Mouse (Mus musculus) adrenal gland (tissue): ENCODE results near the gene Cdc42bpb.

Source experiments
- intact Hi-C: fragments of 180-260 bp; cut with DNase I; formaldehyde crosslinking; loops from one replicate; pipeline ENCODE4 v1.15.1; 2025
- long read RNA-seq, 2 experiments: library from polyadenylated mRNA; unstranded; transcript quantifications; one replicate each; pipeline ENCODE4 v2.0.0; 2020; ENCODE audit warnings: borderline replicate concordance in 1 of 2; ENCODE audit not compliant: insufficient replicate concordance in 1 of 2

Cdc42bpb gene
- long read RNA-seq, experiment 1, full-length matches to known transcripts = 3 of 18 reads
- long read RNA-seq, experiment 1, partial matches to known transcripts = 9 of 18 reads
- long read RNA-seq, experiment 1, other reads (novel, unspliced or antisense) = 6 of 18 reads
- long read RNA-seq, experiment 2, partial matches to known transcripts = 9 of 15 reads
- long read RNA-seq, experiment 2, other reads (novel, unspliced or antisense) = 6 of 15 reads

DNA sequence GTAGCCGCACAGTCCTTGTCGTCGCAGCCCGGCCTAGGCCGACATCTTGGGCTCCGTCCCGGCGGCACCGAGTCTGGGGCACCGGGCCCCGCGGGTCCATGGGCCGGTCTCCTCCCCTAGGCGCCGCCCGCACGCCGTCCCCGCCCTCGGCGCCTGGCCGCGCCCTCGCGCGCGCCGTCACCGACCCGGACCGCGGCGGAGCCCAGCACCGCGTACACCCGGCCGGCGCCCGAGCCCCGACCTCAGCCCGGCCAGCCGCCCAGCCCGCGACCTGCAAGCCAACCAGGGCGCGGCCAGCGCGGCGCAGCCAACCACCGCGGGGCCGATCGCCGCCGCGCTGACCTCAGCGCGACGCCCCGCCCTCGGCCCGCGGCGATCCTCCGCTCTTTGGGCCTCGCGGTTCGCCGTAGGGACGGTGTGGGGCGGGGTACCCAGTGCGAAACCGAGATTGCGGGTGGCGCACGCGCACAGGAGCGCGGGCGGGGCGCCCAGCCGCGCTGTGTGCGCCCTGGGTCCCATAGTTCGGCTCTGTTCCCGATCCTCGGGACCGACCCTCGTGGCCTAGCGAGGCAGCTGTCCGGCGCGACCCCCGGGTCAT is at the start of gene Cdc42bpb:
Cdc42bpb (minus strand) TSS at position 343 of the 598 bp plus-strand sequence.
- intact Hi-C loops = loop anchor here (5.0 kb wide), 1 partner anchor 40 kb away; no protein-coding TSS in a partner anchor

DNA sequence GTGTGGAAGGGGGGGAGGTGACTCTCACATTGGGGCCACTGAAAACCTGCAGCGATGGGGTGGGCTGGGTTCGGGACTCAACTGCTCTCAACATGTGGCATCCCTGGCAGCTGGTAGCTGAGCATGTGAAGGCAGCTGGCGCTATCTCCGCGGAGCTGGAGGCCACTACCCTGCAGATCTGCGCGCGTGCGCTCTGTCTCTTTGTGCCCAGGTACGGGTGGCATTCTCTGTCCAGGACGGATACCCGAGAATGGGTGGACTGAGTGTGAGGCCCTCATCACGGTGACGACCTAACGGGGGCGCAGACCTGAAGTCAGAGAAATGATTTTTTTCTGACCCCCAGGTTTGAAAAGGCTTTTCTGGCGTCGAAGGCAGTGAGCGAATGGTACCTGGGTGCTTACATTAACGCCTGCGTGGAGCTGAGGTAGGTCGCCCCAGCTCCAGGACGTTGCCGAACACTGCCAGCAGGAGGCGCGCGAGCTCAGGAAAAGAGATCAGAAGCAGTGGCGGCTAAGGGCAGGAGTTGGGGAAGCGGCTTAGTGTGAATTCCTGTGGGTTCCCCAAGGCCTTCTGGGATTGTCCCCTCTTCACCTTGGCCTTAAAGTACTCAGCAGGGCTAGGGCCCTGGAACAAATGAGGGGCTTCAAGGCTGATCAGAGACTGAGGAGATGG is 48.4 kb upstream of the Cdc42bpb start:
- intact Hi-C loops = loop anchor here (1.0 to 2.0 kb wide), 2 partner anchors 33 to 43 kb away; no protein-coding TSS in a partner anchor

DNA sequence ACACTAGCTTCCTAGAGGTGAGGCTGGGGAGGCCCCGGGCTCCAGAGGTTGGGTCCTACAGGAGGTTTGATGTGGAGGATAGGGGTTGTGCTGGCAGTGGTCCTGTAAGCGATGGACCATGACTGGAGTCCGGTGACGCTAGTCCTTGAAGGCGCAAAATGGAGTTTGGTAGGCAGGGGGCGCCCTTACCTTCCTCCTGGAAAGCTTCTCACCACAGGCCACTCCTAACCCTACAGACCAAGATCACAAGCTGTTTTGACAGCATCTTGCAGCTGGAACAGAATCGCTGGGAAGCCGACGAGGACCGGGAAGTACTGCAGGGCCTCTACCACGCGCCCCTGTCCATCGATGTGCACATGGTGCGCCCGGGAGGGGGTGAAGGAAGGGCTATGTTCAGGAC is 47.7 kb upstream of the Cdc42bpb start:
- intact Hi-C loops = no loop called here

DNA sequence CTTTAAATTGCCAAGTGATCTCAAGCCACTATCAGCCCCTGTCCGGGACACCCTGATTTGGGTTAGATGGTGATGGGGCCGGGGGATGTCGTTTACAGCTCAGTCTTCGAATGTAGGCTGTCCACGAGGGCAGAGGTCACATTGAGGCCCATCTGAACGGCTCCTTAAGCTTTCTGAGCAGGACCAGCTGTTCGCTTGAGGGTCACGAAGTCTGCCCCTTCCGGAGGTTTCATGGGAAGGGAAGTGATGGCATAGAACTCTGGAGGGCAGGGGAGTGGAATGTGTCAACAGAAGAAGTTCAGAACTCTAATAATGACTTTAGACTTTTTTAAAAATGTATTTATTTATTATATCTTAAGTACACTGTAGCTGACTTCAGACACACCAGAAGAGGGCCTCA is 47.0 kb upstream of the Cdc42bpb start:
- intact Hi-C loops = no loop called here

DNA sequence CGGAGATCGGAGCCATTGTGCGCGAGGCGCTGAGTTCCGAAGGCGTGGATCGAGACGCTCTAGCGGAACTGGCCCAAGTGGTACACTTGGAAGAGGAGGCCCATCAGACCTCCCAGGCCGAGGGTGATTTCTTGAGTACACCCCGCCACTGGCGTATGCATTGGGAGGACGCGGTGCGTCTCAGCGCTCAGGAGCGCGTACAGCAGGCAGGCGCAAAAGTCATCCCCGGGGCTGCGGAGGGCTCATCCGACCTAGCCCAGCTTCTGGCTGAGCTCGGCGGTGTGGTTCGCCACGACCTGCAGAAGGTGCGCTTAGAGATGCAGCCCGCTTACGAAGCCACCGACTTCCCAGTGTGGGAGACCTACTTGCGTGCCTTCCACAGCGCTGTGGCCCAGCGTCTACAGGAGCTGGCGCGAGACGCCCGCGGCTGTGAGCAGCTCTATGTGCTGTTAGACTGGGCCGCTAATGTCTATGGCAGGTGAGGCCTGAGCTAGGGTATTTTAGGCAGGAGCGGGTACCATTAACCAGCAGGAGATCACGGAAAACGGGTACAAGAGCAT is 46.1 kb upstream of the Cdc42bpb start:
- intact Hi-C loops = no loop called here

DNA sequence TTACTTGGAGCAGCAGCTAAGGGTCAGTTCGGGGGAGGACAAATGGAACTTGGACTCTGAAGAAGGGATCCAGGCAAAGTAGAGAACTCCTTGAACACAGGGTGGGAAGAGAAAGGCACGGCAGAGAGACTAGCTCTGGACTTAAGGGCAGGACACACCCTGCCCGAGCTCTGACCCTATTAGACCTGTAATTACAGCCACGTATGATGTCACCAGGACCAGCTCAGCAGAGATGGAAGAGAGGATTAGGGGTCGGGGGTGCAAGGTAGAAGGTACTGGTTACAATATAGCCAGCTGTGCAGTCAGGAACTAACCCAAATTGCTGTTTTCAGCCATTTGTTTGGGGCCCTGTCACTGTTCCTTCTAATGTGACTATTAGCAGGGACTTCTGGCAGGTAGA is 45.3 kb upstream of the Cdc42bpb start:
- intact Hi-C loops = no loop called here

DNA sequence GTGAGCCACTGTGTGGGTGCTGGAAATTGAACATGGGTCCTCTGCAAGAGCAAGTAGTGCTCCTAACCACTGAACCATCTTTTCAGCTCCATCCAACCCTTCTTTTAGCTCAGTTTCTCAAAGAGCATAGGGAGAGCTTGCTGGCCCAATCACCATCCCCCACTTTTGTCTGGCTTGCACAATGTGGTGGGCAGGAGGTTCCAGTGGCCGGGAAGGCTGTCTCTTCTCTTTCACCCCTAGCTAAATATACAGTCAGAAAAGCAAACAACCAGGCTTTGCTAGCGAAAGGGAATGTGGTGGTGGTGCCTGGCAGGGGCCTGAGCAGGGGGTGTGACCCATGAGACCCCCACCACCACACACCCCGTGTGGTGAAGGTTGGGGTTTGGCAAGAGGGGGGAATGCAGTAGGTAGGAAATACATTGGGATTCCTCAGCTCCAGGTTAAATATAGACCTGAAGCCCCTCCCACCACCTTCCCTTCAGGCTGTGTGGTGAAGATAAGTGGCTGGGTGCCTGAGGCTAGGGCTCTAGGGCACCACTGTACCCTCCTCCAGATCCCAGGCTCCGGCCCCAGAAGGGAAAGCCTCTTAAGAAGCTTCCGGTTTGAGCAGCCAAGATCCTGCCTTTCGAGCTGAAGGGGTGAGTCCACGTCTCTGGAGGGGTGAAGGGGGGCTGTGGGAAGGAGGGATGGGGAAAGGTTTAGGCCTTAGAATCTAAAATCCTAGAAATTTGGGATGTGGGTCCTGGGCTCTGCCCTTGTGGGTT is 43.6 kb upstream of the Cdc42bpb start:
- intact Hi-C loops = no loop called here

DNA sequence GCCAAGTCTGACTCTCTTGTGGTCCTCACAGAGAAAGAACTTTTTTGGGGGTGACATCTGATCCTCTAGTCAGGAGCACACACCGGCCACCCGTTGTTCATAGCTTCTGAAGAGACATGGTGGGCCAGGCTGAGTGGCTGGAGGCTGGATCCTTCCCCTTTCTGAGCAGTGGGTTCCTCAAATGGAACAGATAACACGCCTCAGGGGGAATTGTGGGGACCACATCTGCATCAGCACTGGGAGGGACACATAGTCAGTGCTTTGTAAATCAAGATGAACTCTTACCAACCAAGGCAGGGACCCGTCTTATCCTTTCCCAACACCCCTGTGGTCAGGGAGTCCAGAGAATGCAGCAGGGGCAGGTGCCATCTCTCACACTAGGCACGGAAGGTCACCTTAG is 42.4 kb upstream of the Cdc42bpb start:
- intact Hi-C loops = no loop called here

DNA sequence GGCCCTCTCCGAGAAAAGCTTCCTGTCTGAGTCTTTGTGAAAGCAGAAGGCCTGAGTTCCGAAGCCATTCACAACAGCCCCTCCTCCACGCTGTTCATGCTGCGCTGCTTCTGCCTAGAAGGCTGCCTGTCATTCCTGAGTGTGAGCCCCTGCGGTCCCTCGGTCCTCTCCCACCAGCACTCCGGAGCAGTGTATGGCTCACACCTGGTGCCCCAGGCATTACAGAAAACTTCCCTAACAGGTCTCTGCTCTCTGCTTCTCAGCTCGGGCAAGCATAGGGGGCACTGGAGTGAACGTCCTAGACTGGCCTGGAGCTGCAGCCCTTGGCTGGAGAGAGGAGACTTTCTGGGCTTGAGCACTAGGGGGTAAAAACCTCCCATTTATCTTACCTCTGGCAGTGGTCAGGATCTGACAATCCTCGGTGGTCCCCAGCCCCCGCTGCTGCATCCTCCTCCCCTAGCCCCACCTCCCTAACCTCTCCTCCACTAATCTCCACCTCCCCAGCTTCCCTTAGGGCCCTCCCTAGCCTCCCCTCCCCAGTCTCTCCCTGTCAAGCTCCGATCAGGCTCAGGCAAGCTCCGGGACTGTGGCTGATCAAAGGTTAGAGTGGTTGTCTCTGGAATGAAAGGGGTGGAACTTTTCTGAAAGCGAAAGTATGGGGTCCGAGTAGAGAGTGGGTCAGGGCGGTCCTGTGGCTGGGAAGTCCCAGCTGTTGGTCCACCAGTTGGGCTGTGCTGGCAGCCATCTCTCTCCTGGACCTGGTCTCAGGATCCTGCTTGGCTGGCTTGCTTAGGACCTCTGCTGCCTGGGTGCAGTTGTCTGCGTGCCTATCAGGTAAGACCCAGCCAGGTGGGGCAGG is 39.6 kb upstream of the Cdc42bpb start, which contains the start of gene Exoc3l4:
Exoc3l4 (plus strand) TSS at position 97 of the 859 bp plus-strand sequence.
- intact Hi-C loops = no loop called here

DNA sequence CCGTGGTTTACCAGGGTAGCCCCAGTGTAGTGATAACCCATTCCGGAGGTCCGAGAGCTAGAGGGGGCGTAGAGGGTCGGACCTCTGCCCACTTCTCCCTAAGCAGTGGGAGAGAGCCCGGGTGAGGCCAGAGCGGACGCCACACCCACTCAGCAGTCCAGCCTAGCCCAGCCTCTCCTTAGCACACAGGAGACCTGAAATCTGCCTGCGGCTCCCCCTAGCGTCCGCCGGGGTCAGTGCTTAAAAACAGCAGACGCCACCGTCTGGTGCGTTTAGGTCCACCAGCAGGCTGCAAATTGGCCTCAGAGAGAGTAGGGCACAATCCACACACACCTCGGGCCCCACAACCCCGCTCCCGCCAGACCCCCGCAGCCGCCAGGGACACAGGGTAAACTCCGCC is 35.8 kb upstream of the Cdc42bpb start:
- intact Hi-C loops = loop anchor here (5.0 kb wide), 2 partner anchors 81 to 141 kb away; partner anchors contain the start of gene Amn

DNA sequence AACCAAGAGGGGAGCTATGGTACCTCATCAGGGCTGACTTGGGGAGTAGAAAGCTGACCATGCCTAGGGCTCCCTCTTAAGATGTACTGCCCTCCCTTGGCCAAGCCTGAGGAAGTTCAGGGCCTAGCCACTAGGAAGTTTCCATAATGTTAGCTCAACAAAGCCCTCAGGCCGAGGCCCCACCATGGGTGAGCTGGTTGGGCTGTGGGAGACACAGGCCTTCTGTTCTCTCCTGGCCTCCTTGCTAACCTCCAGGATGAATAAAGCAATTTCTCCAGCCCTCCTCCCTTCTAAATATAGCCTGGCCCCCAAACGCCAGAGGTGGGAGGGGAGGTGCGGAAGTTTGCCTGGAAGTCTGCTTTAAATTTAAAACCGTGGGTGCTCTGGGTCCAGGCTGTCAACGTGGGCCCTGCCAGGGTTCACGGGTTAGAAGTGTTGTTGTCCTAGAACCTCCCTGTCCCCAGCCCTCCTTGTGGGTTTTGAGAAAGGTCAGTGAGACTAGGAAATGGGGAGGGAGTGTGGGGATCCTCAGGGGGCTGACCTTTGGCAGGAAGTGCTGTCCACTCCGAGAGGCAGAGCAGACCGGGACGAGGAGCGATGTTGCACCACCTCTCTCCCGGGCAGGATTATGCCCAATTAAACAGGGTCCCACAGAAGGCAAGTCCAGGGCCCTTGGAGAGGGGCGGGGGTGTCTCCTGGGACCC is 35.2 kb upstream of the Cdc42bpb start:
- intact Hi-C loops = loop anchor here (5.0 kb wide), 2 partner anchors 80 to 140 kb away; partner anchors contain the start of gene Amn

DNA sequence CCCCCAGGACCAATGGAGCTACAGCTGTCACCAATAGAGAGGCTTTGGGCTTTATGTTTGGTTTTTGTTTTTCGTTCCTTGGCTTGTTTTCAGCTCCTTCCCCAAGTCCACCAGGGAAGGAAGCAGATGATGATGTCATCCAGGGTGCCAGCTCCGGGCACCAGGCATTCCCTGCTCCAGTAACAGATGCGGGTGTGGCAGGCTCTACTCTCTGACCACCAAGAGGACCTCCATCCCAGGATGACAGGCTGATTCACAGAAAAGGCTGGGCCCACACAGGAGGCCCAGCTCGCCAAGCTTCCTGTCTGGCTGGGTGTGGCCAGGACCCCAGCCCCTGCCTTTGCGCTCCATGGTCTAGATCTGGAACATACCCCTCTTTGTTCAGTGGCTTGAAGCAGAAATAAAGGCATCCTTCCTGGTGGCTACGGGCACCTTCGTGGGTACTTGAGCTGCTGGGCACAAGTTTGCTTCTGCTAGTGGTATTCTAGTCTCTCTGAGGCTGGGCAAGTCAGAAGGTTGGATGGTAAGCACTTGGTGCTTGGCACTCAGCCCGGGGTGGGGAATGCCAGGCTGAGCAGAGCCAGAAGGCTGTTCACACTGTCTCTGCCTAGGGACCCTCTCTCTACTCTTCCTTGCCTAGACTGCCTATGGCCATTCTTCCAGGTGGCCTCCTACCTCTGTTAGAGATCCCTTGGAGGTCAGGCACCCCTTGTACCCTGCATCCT is 34.3 kb upstream of the Cdc42bpb start:
- intact Hi-C loops = loop anchor here (5.0 kb wide), 2 partner anchors 79 to 139 kb away; partner anchors contain the start of gene Amn

DNA sequence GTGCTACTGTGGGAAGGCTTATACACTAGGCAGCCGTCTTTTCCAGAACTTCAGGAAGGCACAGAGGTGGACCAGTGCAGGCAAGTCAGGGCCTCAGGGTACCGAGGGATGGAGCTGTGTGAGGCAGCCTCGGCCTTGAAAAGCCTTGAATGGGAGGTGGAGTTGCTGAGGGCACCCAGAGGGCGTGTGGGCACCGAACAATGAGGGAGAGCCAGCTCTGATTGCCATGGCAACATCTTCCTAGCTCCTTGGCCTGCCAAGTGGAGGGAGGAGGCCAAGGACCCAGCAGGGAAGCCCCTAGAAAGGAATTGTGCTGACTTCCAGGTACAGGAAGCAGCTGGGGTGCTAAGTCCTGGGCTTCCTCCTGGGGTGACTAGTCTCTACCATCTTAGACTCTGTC is 32.1 kb upstream of the Cdc42bpb start:
- intact Hi-C loops = no loop called here

DNA sequence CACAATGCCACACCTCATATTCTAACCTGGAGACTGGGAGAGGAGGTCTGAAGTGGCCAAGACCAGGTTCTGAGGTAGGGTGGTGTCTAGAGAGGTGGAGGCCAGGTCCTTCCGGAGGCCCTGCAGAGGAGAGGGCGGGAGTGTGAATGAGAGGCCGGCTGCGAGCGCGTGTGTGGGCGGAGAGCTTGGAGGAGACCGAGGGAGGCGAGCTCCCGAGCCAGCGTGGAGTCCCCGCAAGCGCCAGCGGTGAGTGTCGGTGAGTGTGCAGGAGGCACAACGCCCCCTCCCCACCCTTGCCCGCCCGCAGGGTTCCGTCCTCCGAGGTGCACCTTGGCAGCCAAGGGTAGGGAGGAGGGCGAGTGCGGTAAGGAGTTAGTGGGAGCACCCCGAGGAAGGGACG is 29.1 kb upstream of the Cdc42bpb start, which contains the start of gene Lbhd2:
Lbhd2 (plus strand) TSS at position 188 of the 400 bp plus-strand sequence.
- intact Hi-C loops = no loop called here

DNA sequence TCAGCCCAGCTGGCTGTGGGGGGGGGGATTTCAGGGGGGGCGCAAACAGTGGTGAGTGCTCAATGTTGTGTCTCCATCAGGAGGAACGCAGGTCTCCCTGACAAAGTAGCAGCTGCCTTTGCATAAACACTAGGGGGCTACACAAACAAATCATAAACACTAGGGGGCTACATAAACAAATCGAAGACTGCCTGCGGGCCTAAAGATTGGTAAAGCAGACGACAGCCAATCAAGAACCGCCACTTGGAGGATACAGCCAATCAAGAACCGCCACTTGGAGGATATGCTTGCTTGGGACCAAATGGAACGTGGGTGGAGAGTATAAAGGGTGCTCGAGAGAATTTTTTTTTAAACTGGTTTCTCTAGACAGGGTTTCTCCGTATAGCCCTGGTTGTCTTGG is 27.4 kb upstream of the Cdc42bpb start:
- intact Hi-C loops = no loop called here

DNA sequence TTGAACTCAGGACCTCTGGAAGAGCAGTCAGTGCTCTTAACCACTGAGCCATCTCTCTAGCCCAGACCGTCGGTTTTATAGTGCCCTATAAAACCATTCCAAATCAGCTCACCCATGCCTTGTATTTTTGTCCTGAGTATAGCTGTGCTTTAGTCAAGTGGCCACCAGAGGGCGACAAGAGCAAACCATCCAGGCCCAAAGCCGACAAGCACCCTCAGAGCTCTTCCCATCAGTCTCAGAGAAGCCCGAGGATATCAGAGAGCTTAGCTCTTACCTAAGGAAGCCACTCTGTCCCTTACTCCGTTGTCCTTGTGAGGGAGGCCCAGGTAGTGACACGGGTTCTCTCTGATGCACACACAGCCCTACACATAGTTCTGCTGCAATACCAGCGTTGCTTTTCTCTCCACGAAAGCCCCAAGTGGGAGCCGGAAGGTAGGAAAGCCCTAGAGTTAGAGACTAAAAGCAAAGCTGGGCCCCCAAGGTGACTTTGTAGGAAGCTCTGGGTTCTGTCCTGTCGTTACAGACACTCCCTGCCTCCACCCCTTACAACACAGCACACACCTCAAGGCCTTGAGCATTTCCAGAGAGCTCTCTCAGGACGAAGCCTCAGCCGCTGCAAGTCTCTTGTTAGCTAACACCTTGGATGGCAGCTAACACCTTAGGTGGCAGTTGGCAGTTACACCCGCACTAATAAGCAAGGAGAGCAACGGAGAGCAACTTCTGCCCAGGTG is 24.1 kb upstream of the Cdc42bpb start:
- intact Hi-C loops = no loop called here

DNA sequence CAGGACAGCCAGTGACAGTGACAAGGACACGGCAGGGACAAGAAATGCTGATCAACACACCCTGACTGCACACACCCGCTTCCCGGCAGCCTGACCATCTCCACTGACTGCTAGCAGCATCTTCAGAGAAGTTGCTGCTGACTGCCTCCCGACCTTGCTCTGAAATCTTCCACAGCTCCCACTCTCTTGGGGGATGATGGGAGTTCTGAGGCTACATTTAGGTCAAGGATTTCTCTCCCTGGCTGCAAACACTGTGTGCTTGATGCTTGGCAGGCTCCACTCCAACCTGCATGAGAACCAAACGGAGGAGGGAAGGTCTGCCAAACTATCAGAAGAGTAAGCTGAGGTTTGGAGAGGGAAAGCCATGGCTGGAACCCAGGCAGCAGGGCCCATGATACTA is 19.5 kb upstream of the Cdc42bpb start:
- intact Hi-C loops = no loop called here

DNA sequence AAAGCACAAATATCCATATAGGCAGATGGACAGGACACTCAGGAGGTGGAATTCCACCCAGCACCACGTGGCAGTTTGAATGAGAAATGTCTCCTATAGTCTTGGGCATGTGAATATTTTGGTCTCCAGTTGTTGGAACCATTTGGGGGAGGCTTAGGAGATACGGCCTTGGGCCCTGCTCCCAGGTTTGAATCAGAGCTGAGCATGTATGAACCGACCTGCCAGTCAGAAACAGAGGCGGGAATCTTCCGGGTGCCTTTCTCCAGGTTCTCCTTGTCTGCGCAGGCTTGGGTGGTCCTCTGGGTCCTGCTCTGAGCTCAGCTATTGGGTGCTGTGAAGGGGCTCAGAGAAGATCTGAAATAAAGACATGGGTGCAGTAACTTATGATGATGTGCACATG is 16.5 kb upstream of the Cdc42bpb start:
- intact Hi-C loops = no loop called here
